Mouse (Mus musculus) myocyte (in vitro differentiated cells): ENCODE results near the gene Nol3. TPM values are rescaled to one million over a fixed set of nuclear protein-coding genes. Genes with fewer than 3 reads are reported as not detected.
A peak's percentile ranks its signal among the peaks of the same experiment; 100 is the strongest.

ENCODE experiments used
- H3K27me3 ChIP-seq: one replicate; pipeline ENCODE4 v1.6.1; 2011; ENCODE audit not compliant: control insufficient read depth, insufficient read depth, insufficient read length
- H3K36me3 ChIP-seq: one replicate; pipeline ENCODE4 v1.6.1; 2011; ENCODE audit not compliant: control insufficient read depth, insufficient read depth
- H3K4me2 ChIP-seq: one replicate; pipeline ENCODE4 v1.6.1; 2011; ENCODE audit warnings: low read depth, control low read depth
- H3K4me3 ChIP-seq: one replicate; pipeline ENCODE4 v1.5.1; 2011; ENCODE audit warnings: mild to moderate bottlenecking, control low read depth, moderate library complexity
- H3K79me2 ChIP-seq: one replicate; pipeline ENCODE4 v1.6.1; 2011; ENCODE audit not compliant: control insufficient read depth, insufficient read depth
- H3ac ChIP-seq: one replicate; pipeline ENCODE4 v1.6.1; 2011; ENCODE audit not compliant: control insufficient read depth, insufficient read length
- MAX ChIP-seq: IDR thresholded peaks from one replicate; pipeline ENCODE4 v1.6.1; 2011; ENCODE audit warnings: low read depth, mild to moderate bottlenecking, control low read depth
- MYOG ChIP-seq, 3 experiments: IDR thresholded peaks; one replicate each; pipeline ENCODE4 v1.6.1; 2011; ENCODE audit warnings: control low read depth in 2 of 3, low read depth in 2 of 3, mild to moderate bottlenecking in 2 of 3; ENCODE audit not compliant: insufficient read length in 2 of 3, control insufficient read depth in 1 of 3, insufficient read depth in 1 of 3
- POLR2A ChIP-seq: IDR thresholded peaks from one replicate; pipeline ENCODE4 v1.6.1; 2011; ENCODE audit warnings: low read depth, mild to moderate bottlenecking, control low read depth, moderate library complexity; ENCODE audit not compliant: insufficient read length
- POLR2AphosphoS2 ChIP-seq: IDR thresholded peaks from one replicate; pipeline ENCODE4 v1.6.1; 2011; ENCODE audit warnings: low read depth, control low read depth; ENCODE audit not compliant: insufficient read length
- polyA plus RNA-seq: library from polyadenylated mRNA; unstranded; fragments of >200 nt; fragmentation: generic; extraction: Trizol; gene quantifications from one replicate; pipeline ENCODE4 v1.2.1, GENCODE M21; 2012; ENCODE audit warnings: missing spikeins

The Nol3 gene
- polyA plus RNA-seq, 1 experiment, result 23.2 TPM

DNA sequence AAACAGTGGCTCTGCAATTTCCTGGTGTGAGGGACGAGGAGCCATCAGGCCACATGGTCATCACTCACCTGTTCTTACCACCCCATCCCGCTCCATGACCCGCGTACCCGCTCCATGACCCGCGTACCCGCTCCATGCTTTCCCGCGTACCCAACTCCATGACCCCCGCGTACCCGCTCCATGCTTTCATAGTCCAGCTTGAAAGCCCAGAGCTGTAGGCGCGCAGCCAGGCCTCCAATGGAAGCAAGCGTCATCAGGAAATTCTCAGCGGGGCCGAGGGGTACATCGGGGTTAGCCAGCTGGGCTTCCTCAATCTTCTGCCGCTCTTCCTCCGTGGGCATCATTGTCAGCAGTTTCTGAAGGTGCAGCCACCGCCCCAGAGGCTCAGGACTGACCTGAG is 55.5 kb downstream of the Nol3 start:
- Histone ChIP-seq H3K36me3 (peaks cover 41% of the 10 kb centered on the region), H3K79me2 (peaks cover 18% of the 10 kb centered on the region), H3K4me3 (no peak overlapping the region), H3K4me2 (no peak overlapping the region), H3K27me3 (no peaks in the 10 kb centered on the region), H3ac (no peak overlapping the region)
- TF ChIP-seq MAX (no peak), POLR2A (peak; percentile 37), MYOG (IDR thresholded peaks at IDR 0.05; ENCODE audit: control insufficient read depth in 1 of 3, insufficient read depth in 1 of 3, insufficient read length in 2 of 3, low read depth in 2 of 3) (no peak), POLR2AphosphoS2 (no peak)

Other genes with a start within 250 kb of the Nol3 start
- not detected for gene Ces3a, start 227.5 kb upstream of the Nol3 start, polyA plus RNA-seq
- not detected for gene Ces3b, start 192.4 kb upstream of the Nol3 start, polyA plus RNA-seq
- not detected for gene Ces4a, start 144.3 kb upstream of the Nol3 start, polyA plus RNA-seq
- 38.1 TPM for gene Cbfb, start 105.5 kb upstream of the Nol3 start, polyA plus RNA-seq
- gene D230025D16Rik, start 51.0 kb upstream of the Nol3 start, polyA plus RNA-seq, result 16.6 TPM
- 6.2 TPM for gene B3gnt9, start 21.0 kb upstream of the Nol3 start, polyA plus RNA-seq
- 27.0 TPM for gene Tradd, start 11.5 kb upstream of the Nol3 start, polyA plus RNA-seq
- 10.5 TPM for gene Fbxl8, start 11.5 kb upstream of the Nol3 start, polyA plus RNA-seq
- 5.8 TPM for gene Hsf4, start 6.3 kb upstream of the Nol3 start, polyA plus RNA-seq
- 6.2 TPM for gene 4931428F04Rik, start 13.7 kb downstream of the Nol3 start, polyA plus RNA-seq
- gene Exoc3l, start 20.0 kb downstream of the Nol3 start, polyA plus RNA-seq, result 23.4 TPM
- gene E2f4, start 21.5 kb downstream of the Nol3 start, polyA plus RNA-seq, result 59.7 TPM
- 0.92 TPM for gene Elmo3, start 29.5 kb downstream of the Nol3 start, polyA plus RNA-seq
- 1.8 TPM for gene Lrrc29, start 50.1 kb downstream of the Nol3 start, polyA plus RNA-seq
- gene Tmem208, start 50.2 kb downstream of the Nol3 start, polyA plus RNA-seq, result 109 TPM
- 19.0 TPM for gene Fhod1, start 71.8 kb downstream of the Nol3 start, polyA plus RNA-seq
- gene Slc9a5, start 72.7 kb downstream of the Nol3 start, polyA plus RNA-seq, result 6.2 TPM
- gene Plekhg4, start 97.1 kb downstream of the Nol3 start, polyA plus RNA-seq, result 1.0 TPM
- gene Kctd19, start 137.4 kb downstream of the Nol3 start, polyA plus RNA-seq, result not detected
- not detected for gene Lrrc36, start 137.4 kb downstream of the Nol3 start, polyA plus RNA-seq
- gene Tppp3, start 195.4 kb downstream of the Nol3 start, polyA plus RNA-seq, result 155 TPM
- 17.3 TPM for gene Zdhhc1, start 220.8 kb downstream of the Nol3 start, polyA plus RNA-seq
- 0.59 TPM for gene Hsd11b2, start 242.6 kb downstream of the Nol3 start, polyA plus RNA-seq